Mouse (Mus musculus): ENCODE data around the gene Tulp2. TPM values are rescaled to one million over a fixed set of nuclear protein-coding genes. Genes with fewer than 3 reads are reported as not detected.
A peak's percentile ranks its signal among the peaks of the same experiment; 100 is the strongest.

Gene Tulp2
- polyA plus RNA-seq, 1 experiment from 2014 or later, result 0.23 TPM

- Histone ChIP-seq H3K36me3 (replicated peaks) (no peaks in the 10 kb centered on the region), H3K4me1 (peaks cover 5% of the 10 kb centered on the region), H3K27me3 (replicated peaks) (no peaks in the 10 kb centered on the region), H3K4me3 (no peak overlapping the region), H3K9ac (no peak overlapping the region), H3K9me3 (no peaks in the 10 kb centered on the region), H3K27ac (no peak overlapping the region), H3K4me2 (no peak overlapping the region)
- WGBS, result 68% methylated on average over 1 of the region's 1 CpGs
- ATAC-seq (replicated peaks), result no peak
These were observed 54.0 kb downstream of the Tulp2 start for GRCm38 (mm10) chr7:45535676-45536075.

GRCm38 (mm10) chr7:45537602-45538001, 55.9 kb downstream of the Tulp2 start:
- Histone ChIP-seq H3K9ac (peak overlapping the region; percentile 71), H3K4me1 (peaks cover 5% of the 10 kb centered on the region), H3K27ac (no peak overlapping the region), H3K4me3 (peak overlapping the region; percentile 64), H3K27me3 (replicated peaks) (no peaks in the 10 kb centered on the region), H3K9me3 (no peaks in the 10 kb centered on the region), H3K36me3 (replicated peaks) (no peaks in the 10 kb centered on the region), H3K4me2 (peak overlapping the region; percentile 77)
- 82% methylated on average over 10 of the region's 10 CpGs for WGBS
- ATAC-seq (replicated peaks), result 0 out of 2 replicates have a peak, but pooled peaks have one; percentile 2

- no peaks in the 10 kb centered on the region for H3K36me3 ChIP-seq (replicated peaks)
- H3K4me3 ChIP-seq, result peak overlapping the region; percentile 64
- ATAC-seq (replicated peaks), result peak; percentile 93
- peak overlapping the region; percentile 62 for H3K27ac ChIP-seq
- peak overlapping the region; percentile 71 for H3K9ac ChIP-seq
- H3K27me3 ChIP-seq (replicated peaks), result no peaks in the 10 kb centered on the region
- peak overlapping the region; percentile 77 for H3K4me2 ChIP-seq
- H3K4me1 ChIP-seq, result peaks cover 5% of the 10 kb centered on the region
- 4% methylated on average over 29 of the region's 29 CpGs for WGBS
- H3K9me3 ChIP-seq, result no peaks in the 10 kb centered on the region
These were observed 56.7 kb downstream of the Tulp2 start for GRCm38 (mm10) chr7:45538163-45539041.

- H3K9me3 ChIP-seq, result no peaks in the 10 kb centered on the region
- H3K4me2 ChIP-seq, result no peak overlapping the region
- H3K4me1 ChIP-seq, result peaks cover 5% of the 10 kb centered on the region
- H3K9ac ChIP-seq, result no peak overlapping the region
- H3K27ac ChIP-seq, result no peak overlapping the region
- 86% methylated on average over 3 of the region's 3 CpGs for WGBS
- H3K27me3 ChIP-seq (replicated peaks), result no peaks in the 10 kb centered on the region
- peak; percentile 20 for ATAC-seq (replicated peaks)
- H3K4me3 ChIP-seq, result no peak overlapping the region
- no peaks in the 10 kb centered on the region for H3K36me3 ChIP-seq (replicated peaks)
These were observed 57.4 kb downstream of the Tulp2 start for GRCm38 (mm10) chr7:45539095-45539494.

DNA sequence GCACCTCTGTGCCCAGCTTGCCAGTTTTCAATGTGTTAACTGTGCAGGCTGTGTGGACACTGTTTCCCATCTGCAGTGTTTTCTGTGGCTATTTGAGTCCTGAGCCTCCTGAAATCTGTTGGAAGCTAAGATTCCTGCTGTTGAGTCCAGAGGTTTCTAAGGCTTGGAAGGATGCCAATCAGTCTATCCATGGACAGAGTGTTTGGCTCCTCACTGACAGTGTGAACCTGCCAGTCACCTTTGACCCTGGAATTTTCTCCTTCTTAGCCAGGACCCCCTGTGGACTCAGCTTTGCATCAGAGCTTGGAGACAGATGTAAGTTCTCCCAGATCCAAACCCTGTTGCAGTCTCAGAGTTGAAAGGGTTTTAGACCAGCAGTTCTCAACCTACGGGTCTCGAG, 58.5 kb downstream of the Tulp2 start:
- WGBS, result 56% methylated on average over 2 of the region's 2 CpGs

GRCm38 (mm10) chr7:45544525-45544924, 62.8 kb downstream of the Tulp2 start:
- H3K4me3 ChIP-seq, result no peak overlapping the region
- no peaks in the 10 kb centered on the region for H3K36me3 ChIP-seq (replicated peaks)
- no peaks in the 10 kb centered on the region for H3K4me1 ChIP-seq
- no peaks in the 10 kb centered on the region for H3K9me3 ChIP-seq
- ATAC-seq (replicated peaks), result no peak
- H3K27me3 ChIP-seq (replicated peaks), result no peaks in the 10 kb centered on the region
- WGBS, result 100% methylated on average over 1 of the region's 1 CpGs
- H3K4me2 ChIP-seq, result no peak overlapping the region
- no peak overlapping the region for H3K9ac ChIP-seq
- no peak overlapping the region for H3K27ac ChIP-seq

More for the DNA sequence above, 58.5 kb downstream of the Tulp2 start:
- no peak overlapping the region for H3K9ac ChIP-seq
- H3K36me3 ChIP-seq (replicated peaks), result no peaks in the 10 kb centered on the region
- H3K4me1 ChIP-seq, result peaks cover 5% of the 10 kb centered on the region
- no peak overlapping the region for H3K4me3 ChIP-seq
- no peak overlapping the region for H3K4me2 ChIP-seq
- H3K27me3 ChIP-seq (replicated peaks), result no peaks in the 10 kb centered on the region
- no peak for ATAC-seq (replicated peaks)
- H3K9me3 ChIP-seq, result no peaks in the 10 kb centered on the region
- no peak overlapping the region for H3K27ac ChIP-seq

DNA sequence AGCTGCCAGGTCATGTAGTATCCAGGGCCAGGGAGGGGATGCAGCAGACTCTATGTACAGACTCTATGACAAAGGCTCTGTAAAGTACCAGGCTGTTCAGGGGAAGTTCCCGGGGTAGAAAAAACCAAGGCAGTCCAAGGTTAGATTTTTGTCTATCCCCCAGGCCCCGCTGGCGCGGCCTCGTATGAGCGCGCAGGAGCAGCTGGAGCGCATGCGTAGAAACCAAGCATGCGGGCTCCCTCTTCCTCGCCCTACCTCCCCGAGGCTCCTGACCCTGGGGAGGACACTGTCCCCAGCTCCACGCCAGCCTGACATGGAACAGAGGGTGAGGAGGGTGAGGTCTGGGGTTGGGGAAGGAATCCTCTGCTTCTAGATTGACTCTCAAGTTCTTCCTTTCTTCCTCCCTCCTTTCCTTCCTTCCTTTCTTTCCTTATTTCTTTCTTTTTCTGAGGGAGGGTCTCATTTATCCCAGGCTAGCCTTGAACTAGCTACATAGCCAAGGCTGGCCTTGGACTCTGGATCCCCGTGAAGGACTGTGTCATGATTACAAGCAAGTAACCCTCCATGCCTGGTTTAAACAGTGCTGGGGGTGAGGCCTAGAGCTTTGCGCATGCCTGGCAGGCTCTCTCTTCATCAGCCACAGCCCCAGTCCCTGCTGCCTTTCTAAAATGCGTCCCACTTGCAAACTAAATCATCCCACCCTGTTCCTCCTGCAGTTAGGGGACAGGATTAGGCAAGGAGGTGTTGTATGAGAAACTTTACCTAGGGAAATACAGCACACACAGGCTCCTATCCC, 68.2 kb downstream of the Tulp2 start:
- H3K9ac ChIP-seq, result no peak overlapping the region
- ATAC-seq (replicated peaks), result no peak
- 84% methylated on average over 16 of the region's 16 CpGs for WGBS
- H3K27ac ChIP-seq, result no peak overlapping the region
- no peaks in the 10 kb centered on the region for H3K9me3 ChIP-seq
- H3K4me1 ChIP-seq, result no peaks in the 10 kb centered on the region
- H3K27me3 ChIP-seq (replicated peaks), result no peaks in the 10 kb centered on the region
- H3K4me3 ChIP-seq, result no peak overlapping the region
- no peak overlapping the region for H3K4me2 ChIP-seq
- H3K36me3 ChIP-seq (replicated peaks), result no peaks in the 10 kb centered on the region

GRCm38 (mm10) chr7:45550821-45551511, 69.3 kb downstream of the Tulp2 start:
- Histone ChIP-seq H3K9ac (no peak overlapping the region), H3K9me3 (no peaks in the 10 kb centered on the region), H3K27ac (no peak overlapping the region), H3K27me3 (replicated peaks) (no peaks in the 10 kb centered on the region), H3K36me3 (replicated peaks) (no peaks in the 10 kb centered on the region), H3K4me2 (no peak overlapping the region), H3K4me1 (no peaks in the 10 kb centered on the region), H3K4me3 (no peak overlapping the region)
- 82% methylated on average over 11 of the region's 11 CpGs for WGBS
- no peak for ATAC-seq (replicated peaks)

DNA sequence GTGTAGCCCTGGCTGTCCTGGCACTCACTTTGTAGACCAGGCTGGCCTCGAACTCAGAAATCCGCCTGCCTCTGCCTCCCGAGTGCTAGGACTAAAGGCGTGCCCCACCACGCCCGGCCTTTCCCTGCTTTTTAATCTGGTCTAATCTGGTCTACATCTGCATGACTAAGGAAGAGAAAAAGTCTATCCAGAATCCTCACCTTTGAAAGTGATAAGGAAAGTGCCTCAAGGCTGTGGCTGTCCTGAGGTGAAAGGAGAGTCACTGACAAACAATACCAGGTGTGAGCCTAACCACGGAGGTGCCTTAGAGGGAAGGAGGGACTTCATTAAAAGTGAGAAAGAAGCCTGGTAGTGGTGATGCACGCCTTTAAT, 69.8 kb downstream of the Tulp2 start:
- H3K4me3 ChIP-seq, result no peak overlapping the region
- no peaks in the 10 kb centered on the region for H3K9me3 ChIP-seq
- H3K4me1 ChIP-seq, result no peaks in the 10 kb centered on the region
- no peak overlapping the region for H3K4me2 ChIP-seq
- H3K9ac ChIP-seq, result no peak overlapping the region
- H3K36me3 ChIP-seq (replicated peaks), result no peaks in the 10 kb centered on the region
- 82% methylated on average over 8 of the region's 8 CpGs for WGBS
- ATAC-seq (replicated peaks), result no peak
- no peak overlapping the region for H3K27ac ChIP-seq
- H3K27me3 ChIP-seq (replicated peaks), result no peaks in the 10 kb centered on the region

DNA sequence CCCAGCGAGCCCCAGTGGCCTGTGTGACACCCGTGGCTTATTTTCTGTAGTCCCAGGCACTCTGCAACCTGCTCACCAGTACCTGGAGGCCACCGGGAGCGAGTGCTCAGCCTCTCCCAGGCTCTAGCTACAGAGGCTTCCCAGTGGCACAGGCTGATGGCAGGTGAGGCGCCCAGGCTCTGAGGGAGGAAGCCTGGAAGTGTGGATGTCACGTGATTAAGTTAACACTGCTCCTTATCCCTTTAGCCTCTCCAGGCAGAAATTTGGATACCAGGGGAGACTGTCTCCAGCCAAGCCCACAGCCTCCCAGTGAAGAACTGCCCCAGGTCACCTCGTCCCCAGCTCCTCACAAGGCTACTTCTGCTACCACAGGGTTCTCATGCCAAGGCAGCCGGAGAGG, 71.8 kb downstream of the Tulp2 start:
- Histone ChIP-seq H3K4me2 (no peak overlapping the region), H3K4me1 (no peaks in the 10 kb centered on the region), H3K9ac (no peak overlapping the region), H3K9me3 (no peaks in the 10 kb centered on the region), H3K27ac (no peak overlapping the region), H3K36me3 (replicated peaks) (no peaks in the 10 kb centered on the region), H3K4me3 (no peak overlapping the region), H3K27me3 (replicated peaks) (no peaks in the 10 kb centered on the region)
- ATAC-seq (replicated peaks), result no peak
- WGBS, result 60% methylated on average over 8 of the region's 8 CpGs

DNA sequence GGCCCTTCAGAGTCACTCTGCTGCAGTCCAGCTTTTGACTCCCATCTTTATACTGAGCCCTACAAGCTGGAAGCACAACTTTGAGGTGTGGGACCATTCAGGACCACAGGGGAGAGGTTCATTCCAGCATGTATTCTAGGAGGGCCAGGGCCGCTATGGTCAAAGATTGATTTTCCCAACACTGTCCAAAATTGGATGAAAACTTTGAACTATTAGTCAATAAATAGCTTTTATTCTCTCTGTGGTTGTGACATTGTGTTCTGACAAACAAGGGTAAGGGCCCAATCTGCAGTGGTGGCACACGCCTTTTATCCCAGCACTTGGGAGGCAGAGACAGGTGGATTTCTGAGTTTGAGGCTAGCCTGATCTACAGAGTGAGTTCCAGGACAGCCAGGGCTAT, 72.3 kb downstream of the Tulp2 start:
- Histone ChIP-seq H3K36me3 (replicated peaks) (no peaks in the 10 kb centered on the region), H3K9me3 (no peaks in the 10 kb centered on the region), H3K9ac (no peak overlapping the region), H3K27me3 (replicated peaks) (no peaks in the 10 kb centered on the region), H3K27ac (no peak overlapping the region), H3K4me2 (no peak overlapping the region), H3K4me3 (no peak overlapping the region), H3K4me1 (no peaks in the 10 kb centered on the region)
- WGBS, result 92% methylated on average over 2 of the region's 2 CpGs
- no peak for ATAC-seq (replicated peaks)

DNA sequence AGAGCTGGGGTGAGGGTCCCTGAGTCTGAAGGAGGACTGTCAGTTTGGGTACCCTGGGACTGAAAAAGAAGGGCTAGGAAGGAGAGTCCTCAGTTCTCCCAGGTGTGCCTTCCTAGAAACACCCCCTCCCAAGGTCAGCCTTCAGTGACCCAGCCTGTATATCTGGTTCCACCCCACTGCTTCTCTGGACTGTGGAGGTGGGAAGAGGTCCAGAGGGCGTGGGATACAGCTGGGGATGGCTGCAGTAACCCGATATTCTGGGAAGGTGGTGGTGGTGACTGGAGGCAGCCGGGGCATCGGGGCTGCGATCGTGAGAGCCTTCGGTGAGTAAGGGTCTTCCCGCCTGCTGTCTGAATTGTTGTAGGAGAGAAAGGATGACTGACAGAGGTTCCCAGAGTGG, 73.1 kb downstream of the Tulp2 start, which contains the start of gene Hsd17b14:
Gene Hsd17b14, plus strand, starts transcription at position 150 of the 400 bp plus-strand sequence.
- no peak for ATAC-seq (replicated peaks)
- Histone ChIP-seq H3K27me3 (replicated peaks) (no peaks in the 10 kb centered on the region), H3K4me3 (no peak within 1 kb of the TSS), H3K9ac (no peak within 1 kb of the TSS), H3K27ac (no peak within 1 kb of the TSS), H3K36me3 (replicated peaks) (no peaks in the 10 kb centered on the region), H3K4me1 (no peaks in the 10 kb centered on the region), H3K9me3 (no peaks in the 10 kb centered on the region), H3K4me2 (no peak within 1 kb of the TSS)
- WGBS, result 53% methylated on average over 8 of the region's 8 CpGs

Data from midbrain, embryonic 15.5 days (tissue).